Mouse (Mus musculus): ENCODE data around the gene Ndufa4. TPM values are rescaled to one million over a fixed set of nuclear protein-coding genes. Genes with fewer than 3 reads are reported as not detected.

The Ndufa4 gene
- polyA plus RNA-seq (2014; fragmentation: Nextera tagmentation; extraction: Ambion mirVana): 866 and 885 TPM in 2 replicates

DNA sequence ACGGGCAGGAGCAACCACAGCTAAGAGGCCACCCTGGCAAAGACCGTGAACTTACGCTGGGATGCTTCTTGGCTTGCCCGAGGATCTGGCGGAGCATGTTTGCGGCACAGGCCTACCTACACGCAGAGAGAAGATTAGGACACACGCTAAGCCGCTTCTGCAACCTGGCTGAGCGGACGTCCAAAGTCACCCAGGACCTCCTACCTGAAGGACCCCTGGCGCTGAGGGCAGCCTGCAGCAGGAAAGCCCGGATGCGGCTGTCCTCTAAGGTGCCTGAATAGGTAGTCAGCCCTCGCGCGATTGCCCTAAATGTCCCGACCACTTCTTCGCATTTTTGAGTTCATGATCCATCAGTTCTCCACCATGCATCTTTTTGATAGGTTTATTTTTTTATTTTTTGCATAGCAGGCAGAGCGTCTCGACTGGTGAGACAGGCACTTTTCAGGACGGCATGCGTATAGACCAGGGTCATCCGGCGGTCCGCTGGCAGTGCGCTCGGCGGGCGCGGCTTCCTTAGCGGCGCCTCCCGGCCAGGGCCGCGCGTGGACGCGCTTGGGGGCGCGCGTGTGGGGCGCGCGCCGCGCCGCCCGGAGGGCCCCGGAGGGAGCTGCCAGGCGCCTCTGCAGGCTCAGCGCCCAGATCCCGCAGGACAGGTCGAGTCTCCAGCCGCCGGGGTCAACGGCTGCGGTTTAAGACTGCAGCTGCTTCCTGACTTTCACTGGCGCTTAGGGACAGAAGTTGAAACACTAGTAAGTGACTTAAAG, at the start of gene Ndufa4, which contains the start of gene Phf14:
Gene Ndufa4 (minus strand): TSS at position 229 of the 764 bp plus-strand sequence.
Gene Phf14 (plus strand): TSS at position 541 of the 764 bp plus-strand sequence.
- Histone ChIP-seq H3K4me3 (ENCODE audit: low read depth, low read length) (peak within 1 kb of the TSS; percentile 89), H3K4me1 (ENCODE audit: control insufficient read depth, insufficient read depth, low read length) (peaks cover 6% of the 10 kb centered on the region; the same call in 1 of the 2 replicates), H3K27ac (replicated peaks; ENCODE audit: low read depth, low read length) (no peak within 1 kb of the TSS; the same call in 1 of the 2 replicates), H3K9me3 (ENCODE audit: control insufficient read depth, low read length) (no peaks in the 10 kb centered on the region), H3K27me3 (ENCODE audit: control insufficient read depth, insufficient read depth, low read length) (no peaks in the 10 kb centered on the region), H3K36me3 (ENCODE audit: control insufficient read depth, insufficient read depth, low read length) (0 out of 2 replicates have a peak, but pooled peaks cover 3% of the 10 kb centered on the region), H3K4me2 (ENCODE audit: low read depth, severe bottlenecking) (peak within 1 kb of the TSS; percentile 54), H3K9ac (ENCODE audit: low read length) (peak within 1 kb of the TSS; percentile 86)
- under 1% methylated on average over 57 of the region's 59 CpGs for WGBS
- DNase-seq (ENCODE audit: low spot score) (peak; percentile 93), ATAC-seq (ENCODE audit: insufficient number of reproducible peaks, low FRiP score, low TSS enrichment, low read depth) (peak; percentile 98)

DNA sequence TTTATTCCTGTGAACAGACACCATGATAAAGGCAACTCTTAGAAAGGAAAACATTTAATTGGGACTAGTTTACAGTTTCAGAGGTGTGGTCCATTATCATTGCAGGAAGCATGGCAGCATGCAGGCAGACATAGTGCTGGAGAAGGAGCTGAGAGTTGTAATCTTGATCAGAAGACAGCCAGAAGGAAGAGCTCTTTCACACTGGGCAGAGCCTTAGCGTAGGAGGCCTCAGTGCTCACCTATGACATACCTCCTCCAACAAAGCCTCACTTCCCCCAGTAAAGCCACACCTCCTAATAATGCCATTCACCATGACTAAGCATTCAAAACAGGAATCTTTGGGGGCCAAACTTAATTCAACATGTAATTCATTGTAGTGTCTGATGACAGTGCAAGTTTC, 40.8 kb upstream of the Ndufa4 start:
- Histone ChIP-seq H3K27ac (replicated peaks; ENCODE audit: low read depth, low read length) (no peak overlapping the region), H3K9ac (ENCODE audit: low read length) (no peak overlapping the region), H3K27me3 (ENCODE audit: control insufficient read depth, insufficient read depth, low read length) (no peaks in the 10 kb centered on the region), H3K4me1 (ENCODE audit: control insufficient read depth, insufficient read depth, low read length) (no peaks in the 10 kb centered on the region), H3K9me3 (ENCODE audit: control insufficient read depth, low read length) (no peaks in the 10 kb centered on the region), H3K4me2 (ENCODE audit: low read depth, severe bottlenecking) (no peak overlapping the region), H3K4me3 (ENCODE audit: low read depth, low read length) (no peak overlapping the region), H3K36me3 (ENCODE audit: control insufficient read depth, insufficient read depth, low read length) (no peaks in the 10 kb centered on the region; the same call in 1 of the 2 replicates)
- no peak for DNase-seq (ENCODE audit: low spot score)
- no peak for ATAC-seq (ENCODE audit: insufficient number of reproducible peaks, low FRiP score, low TSS enrichment, low read depth)
- 97% methylated on average over 1 of the region's 1 CpGs for WGBS

- WGBS: 95% methylated on average over 4 of the region's 4 CpGs
- no peak overlapping the region for H3K4me3 ChIP-seq (ENCODE audit: low read depth, low read length)
- H3K9me3 ChIP-seq (ENCODE audit: control insufficient read depth, low read length): no peaks in the 10 kb centered on the region
- no peak overlapping the region for H3K27ac ChIP-seq (replicated peaks; ENCODE audit: low read depth, low read length)
- no peak for ATAC-seq (ENCODE audit: insufficient number of reproducible peaks, low FRiP score, low TSS enrichment, low read depth)
- H3K4me1 ChIP-seq (ENCODE audit: control insufficient read depth, insufficient read depth, low read length): no peaks in the 10 kb centered on the region
- no peak overlapping the region for H3K4me2 ChIP-seq (ENCODE audit: low read depth, severe bottlenecking)
- no peak for DNase-seq (ENCODE audit: low spot score)
- H3K27me3 ChIP-seq (ENCODE audit: control insufficient read depth, insufficient read depth, low read length): no peaks in the 10 kb centered on the region
- H3K9ac ChIP-seq (ENCODE audit: low read length): no peak overlapping the region
- peaks cover 3% of the 10 kb centered on the region for H3K36me3 ChIP-seq (ENCODE audit: control insufficient read depth, insufficient read depth, low read length)
Measured at GRCm38 (mm10) chr6:11942089-11942488, 34.8 kb upstream of the Ndufa4 start.

DNA sequence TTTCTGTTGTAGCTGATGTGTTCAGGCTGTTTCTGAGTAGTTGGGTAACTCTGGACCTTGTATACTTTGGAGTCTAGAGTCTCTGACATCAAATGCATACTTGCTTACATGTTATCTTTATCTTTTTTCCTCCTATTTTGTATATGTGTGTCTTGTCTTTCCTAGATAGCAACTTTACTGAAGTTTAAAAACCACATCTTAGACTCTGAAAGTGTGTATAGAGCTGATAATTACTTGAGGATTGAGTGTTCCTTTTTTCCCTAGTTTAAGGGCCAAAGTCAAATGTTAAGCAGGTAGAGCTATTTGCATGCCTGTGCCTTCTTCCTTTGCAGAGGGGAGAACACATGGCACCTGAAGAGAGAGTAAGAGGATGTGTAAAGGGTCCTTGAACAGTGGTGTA, 33.6 kb upstream of the Ndufa4 start:
- Histone ChIP-seq H3K36me3 (ENCODE audit: control insufficient read depth, insufficient read depth, low read length) (peaks cover 3% of the 10 kb centered on the region), H3K9me3 (ENCODE audit: control insufficient read depth, low read length) (no peaks in the 10 kb centered on the region), H3K27me3 (ENCODE audit: control insufficient read depth, insufficient read depth, low read length) (no peaks in the 10 kb centered on the region), H3K4me1 (ENCODE audit: control insufficient read depth, insufficient read depth, low read length) (no peaks in the 10 kb centered on the region), H3K9ac (ENCODE audit: low read length) (no peak overlapping the region), H3K4me3 (ENCODE audit: low read depth, low read length) (no peak overlapping the region), H3K27ac (replicated peaks; ENCODE audit: low read depth, low read length) (no peak overlapping the region), H3K4me2 (ENCODE audit: low read depth, severe bottlenecking) (no peak overlapping the region)
- ATAC-seq (ENCODE audit: insufficient number of reproducible peaks, low FRiP score, low TSS enrichment, low read depth) (no peak), DNase-seq (ENCODE audit: low spot score) (no peak)

GRCm38 (mm10) chr6:11933403-11933802, 26.1 kb upstream of the Ndufa4 start:
- Histone ChIP-seq H3K27me3 (ENCODE audit: control insufficient read depth, insufficient read depth, low read length) (no peaks in the 10 kb centered on the region), H3K9me3 (ENCODE audit: control insufficient read depth, low read length) (no peaks in the 10 kb centered on the region), H3K9ac (ENCODE audit: low read length) (no peak overlapping the region), H3K4me1 (ENCODE audit: control insufficient read depth, insufficient read depth, low read length) (no peaks in the 10 kb centered on the region), H3K27ac (replicated peaks; ENCODE audit: low read depth, low read length) (no peak overlapping the region), H3K4me2 (ENCODE audit: low read depth, severe bottlenecking) (no peak overlapping the region), H3K4me3 (ENCODE audit: low read depth, low read length) (no peak overlapping the region), H3K36me3 (ENCODE audit: control insufficient read depth, insufficient read depth, low read length) (0 out of 2 replicates have a peak, but pooled peaks cover 2% of the 10 kb centered on the region)
- ATAC-seq (ENCODE audit: insufficient number of reproducible peaks, low FRiP score, low TSS enrichment, low read depth) (no peak), DNase-seq (ENCODE audit: low spot score) (no peak)
- 95% methylated on average over 7 of the region's 7 CpGs for WGBS

GRCm38 (mm10) chr6:11927485-11927884, 20.2 kb upstream of the Ndufa4 start:
- Histone ChIP-seq H3K27ac (replicated peaks; ENCODE audit: low read depth, low read length) (no peak overlapping the region), H3K4me2 (ENCODE audit: low read depth, severe bottlenecking) (no peak overlapping the region), H3K4me1 (ENCODE audit: control insufficient read depth, insufficient read depth, low read length) (no peaks in the 10 kb centered on the region), H3K27me3 (ENCODE audit: control insufficient read depth, insufficient read depth, low read length) (no peaks in the 10 kb centered on the region), H3K9ac (ENCODE audit: low read length) (no peak overlapping the region), H3K4me3 (ENCODE audit: low read depth, low read length) (no peak overlapping the region), H3K9me3 (ENCODE audit: control insufficient read depth, low read length) (no peaks in the 10 kb centered on the region), H3K36me3 (ENCODE audit: control insufficient read depth, insufficient read depth, low read length) (peaks cover 4% of the 10 kb centered on the region; the same call in 1 of the 2 replicates)
- no peak for ATAC-seq (ENCODE audit: insufficient number of reproducible peaks, low FRiP score, low TSS enrichment, low read depth)
- no peak for DNase-seq (ENCODE audit: low spot score)
- 88% methylated on average over 6 of the region's 6 CpGs for WGBS

DNA sequence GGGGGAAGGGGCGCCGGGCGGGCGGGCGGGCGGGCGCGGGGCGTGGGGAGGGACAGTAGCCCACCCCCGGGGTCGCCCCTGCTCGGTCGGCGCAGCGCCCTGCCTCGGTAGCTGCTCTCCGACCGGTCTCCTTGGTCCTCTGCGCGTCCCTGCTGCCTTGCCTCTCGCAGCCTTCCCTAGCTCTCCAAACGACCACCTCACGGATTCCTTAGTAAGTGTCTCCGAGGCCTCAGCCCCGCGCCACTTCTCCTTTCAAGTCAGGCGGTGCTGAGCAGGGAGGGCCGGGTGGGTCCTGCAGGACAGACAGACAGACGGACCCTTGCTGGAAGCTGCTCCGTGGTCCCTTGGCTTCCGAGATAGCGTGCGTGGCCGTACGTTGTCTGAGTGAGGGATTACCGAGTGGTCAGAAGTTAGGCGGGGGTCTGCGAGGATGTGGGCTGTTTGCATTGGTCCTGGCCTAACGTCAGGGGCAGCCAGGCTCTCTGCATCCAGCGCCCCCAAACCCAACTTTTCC, 18.8 kb upstream of the Ndufa4 start:
- Histone ChIP-seq H3K27me3 (ENCODE audit: control insufficient read depth, insufficient read depth, low read length) (no peaks in the 10 kb centered on the region), H3K4me1 (ENCODE audit: control insufficient read depth, insufficient read depth, low read length) (no peaks in the 10 kb centered on the region), H3K9me3 (ENCODE audit: control insufficient read depth, low read length) (no peaks in the 10 kb centered on the region), H3K36me3 (ENCODE audit: control insufficient read depth, insufficient read depth, low read length) (peaks cover 3% of the 10 kb centered on the region; the same call in 1 of the 2 replicates), H3K27ac (replicated peaks; ENCODE audit: low read depth, low read length) (peak overlapping the region; percentile 98), H3K4me2 (ENCODE audit: low read depth, severe bottlenecking) (peak overlapping the region; percentile 43), H3K4me3 (ENCODE audit: low read depth, low read length) (peak overlapping the region; percentile 82), H3K9ac (ENCODE audit: low read length) (peak overlapping the region; percentile 97)
- WGBS: under 1% methylated on average over 20 of the region's 40 CpGs
- DNase-seq (ENCODE audit: low spot score): peak; percentile 79
- peak; percentile 84 for ATAC-seq (ENCODE audit: insufficient number of reproducible peaks, low FRiP score, low TSS enrichment, low read depth)

DNA sequence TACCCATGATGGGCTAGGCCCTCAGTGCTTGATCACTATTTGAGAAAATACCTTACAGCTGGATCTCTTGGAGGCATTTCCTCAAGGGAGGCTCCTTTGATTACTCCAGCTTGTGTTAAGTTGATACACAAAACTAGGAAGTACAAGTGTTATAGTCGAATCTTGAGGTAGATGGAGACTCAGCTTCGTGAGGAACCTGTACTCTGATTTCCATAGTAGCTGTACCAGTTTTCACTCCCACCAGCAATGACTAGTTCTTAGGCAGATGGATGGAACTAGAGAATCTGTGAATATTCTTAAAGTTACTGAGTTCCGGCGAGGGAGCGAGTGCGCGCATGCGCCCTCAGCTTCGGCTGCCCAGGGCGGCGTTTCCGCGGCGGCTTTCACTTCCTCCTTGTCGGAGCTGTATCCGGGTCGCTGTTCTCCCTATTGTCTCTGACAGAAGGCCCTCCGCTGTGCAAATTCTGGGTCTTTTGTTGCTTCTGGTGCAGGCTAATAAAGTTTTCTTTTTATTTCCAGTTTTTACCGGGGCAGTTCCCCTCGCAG, 18.3 kb upstream of the Ndufa4 start:
- peak; percentile 96 for ATAC-seq (ENCODE audit: insufficient number of reproducible peaks, low FRiP score, low TSS enrichment, low read depth)

More for the DNA sequence above, 18.3 kb upstream of the Ndufa4 start:
- Histone ChIP-seq H3K9ac (ENCODE audit: low read length) (peak overlapping the region; percentile 97), H3K4me1 (ENCODE audit: control insufficient read depth, insufficient read depth, low read length) (no peaks in the 10 kb centered on the region), H3K9me3 (ENCODE audit: control insufficient read depth, low read length) (no peaks in the 10 kb centered on the region), H3K27me3 (ENCODE audit: control insufficient read depth, insufficient read depth, low read length) (no peaks in the 10 kb centered on the region), H3K27ac (replicated peaks; ENCODE audit: low read depth, low read length) (peak overlapping the region; percentile 98), H3K36me3 (ENCODE audit: control insufficient read depth, insufficient read depth, low read length) (peaks cover 3% of the 10 kb centered on the region; the same call in 1 of the 2 replicates), H3K4me2 (ENCODE audit: low read depth, severe bottlenecking) (peak overlapping the region; percentile 43), H3K4me3 (ENCODE audit: low read depth, low read length) (peak overlapping the region; percentile 82)
- DNase-seq (ENCODE audit: low spot score): peak; percentile 89
- under 1% methylated on average over 20 of the region's 20 CpGs for WGBS

Measured in limb, embryonic 11.5 days (tissue).